8 mouse cellular contexts compared by ENCODE assay signal in the genomic region with DNA sequence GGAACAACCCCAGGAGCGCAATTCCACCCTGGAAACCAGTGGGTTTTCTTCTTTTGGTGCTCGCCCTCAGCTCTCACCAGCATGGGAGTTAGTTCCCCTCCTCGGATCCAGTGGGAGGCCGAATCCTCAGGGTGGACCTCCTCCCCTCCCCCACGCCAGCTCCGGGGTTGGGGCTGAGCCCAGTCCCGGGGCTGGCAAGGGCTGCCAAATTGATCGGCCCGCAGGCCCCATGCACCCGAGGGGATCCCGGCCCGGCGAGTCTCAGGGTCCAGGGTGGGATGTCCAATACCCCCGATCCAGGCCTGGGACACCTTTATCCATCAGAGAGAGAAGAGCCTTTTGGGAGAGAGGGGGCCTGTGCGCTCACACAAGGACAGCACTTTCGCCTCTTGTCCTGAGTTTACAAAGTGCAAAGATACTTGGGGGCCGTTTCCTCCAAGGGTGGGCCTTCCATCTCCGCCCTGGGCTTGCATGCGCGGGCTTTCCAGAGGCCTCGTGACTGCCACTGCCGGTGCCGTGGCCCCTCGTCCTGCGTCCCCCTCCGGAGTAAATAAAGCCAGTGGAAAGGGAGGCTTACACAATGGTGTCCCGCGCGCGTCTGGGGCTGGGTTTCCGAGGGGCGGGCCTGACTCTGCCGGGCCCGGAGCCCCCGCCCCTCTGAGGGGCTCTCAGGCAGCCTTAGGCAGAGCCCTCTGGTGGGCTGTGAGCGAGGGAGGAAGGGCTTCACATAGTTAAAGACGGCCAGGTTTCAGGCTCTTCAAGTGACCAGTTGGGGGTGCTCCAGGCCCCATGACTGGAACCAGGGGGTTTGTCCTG.
DNase-seq lines count a peak whose midpoint lies in the region; ATAC-seq lines count a peak whose summit lies in the region.

No protein-coding gene starts in this region.

- under 1% methylated on average over 37 of the region's 37 CpGs for WGBS in heart, embryonic 15.5 days
- 0% methylated on average over 37 of the region's 37 CpGs for WGBS in stomach, embryonic 14.5 days

- ATAC-seq in heart, embryonic 15.5 days (replicated peaks; ENCODE audit: insufficient number of reproducible peaks, insufficient read depth, low FRiP score, low read depth), result peak; percentile 28
- peak; percentile 63 for ATAC-seq in stomach, embryonic 14.5 days (ENCODE audit: insufficient number of reproducible peaks, insufficient read depth, low FRiP score, low read depth)

- H3K4me2 ChIP-seq in heart, embryonic 15.5 days, result peak overlapping the region; percentile 82
- peak overlapping the region; percentile 79 for H3K4me2 ChIP-seq in stomach, embryonic 14.5 days (replicated peaks; ENCODE audit: low read depth, low read length)

- DNase-seq in spleen, postnatal 4 days (ENCODE audit: low spot score in 2 of 2), result peak; percentile 31 to 68
- DNase-seq in spleen, adult 12 weeks (ENCODE audit: low spot score), result no peak
- peak; percentile 76 for DNase-seq in embryo, embryonic 11.5 days (ENCODE audit: low read depth, low spot score)
- DNase-seq in kidney, postnatal 36 days, result peak; percentile 48 to 66
- no peak for DNase-seq in layer of hippocampus, postnatal 14 days (ENCODE audit: low spot score in 2 of 2)

- H3K36me3 ChIP-seq in heart, embryonic 15.5 days, result no peaks in the 10 kb centered on the region
- H3K36me3 ChIP-seq in megakaryocyte, embryonic 14.5 days (replicated peaks; ENCODE audit: low read length), result no peaks in the 10 kb centered on the region
- no peaks in the 10 kb centered on the region; the same call in 1 of the 2 replicates for H3K36me3 ChIP-seq in stomach, embryonic 14.5 days (ENCODE audit: control insufficient read depth, insufficient read depth, low read length)

- no peaks in the 10 kb centered on the region for H3K9me3 ChIP-seq in heart, embryonic 15.5 days (replicated peaks)
- H3K9me3 ChIP-seq in megakaryocyte, embryonic 14.5 days, result no peaks in the 10 kb centered on the region
- H3K9me3 ChIP-seq in stomach, embryonic 14.5 days (ENCODE audit: control insufficient read depth, low read depth, low read length), result no peaks in the 10 kb centered on the region

- peaks cover 36% of the 10 kb centered on the region for H3K27me3 ChIP-seq in heart, embryonic 15.5 days
- peaks cover 78% of the 10 kb centered on the region for H3K27me3 ChIP-seq in megakaryocyte, embryonic 14.5 days (replicated peaks)
- no peaks in the 10 kb centered on the region for H3K27me3 ChIP-seq in stomach, embryonic 14.5 days (ENCODE audit: control insufficient read depth, insufficient read depth, low read length)

- peaks cover 72% of the 10 kb centered on the region for H3K4me1 ChIP-seq in heart, embryonic 15.5 days (replicated peaks)
- H3K4me1 ChIP-seq in megakaryocyte, embryonic 14.5 days, result peaks cover 78% of the 10 kb centered on the region
- H3K4me1 ChIP-seq in stomach, embryonic 14.5 days (ENCODE audit: control insufficient read depth, insufficient read depth, low read length), result peaks cover 54% of the 10 kb centered on the region

- peak overlapping the region; percentile 87 for H3K27ac ChIP-seq in heart, embryonic 15.5 days
- peak overlapping the region; percentile 88 for H3K27ac ChIP-seq in stomach, embryonic 14.5 days (ENCODE audit: low read length)

- H3K4me3 ChIP-seq in heart, embryonic 15.5 days, result peak overlapping the region; percentile 67
- peak overlapping the region; percentile 92 for H3K4me3 ChIP-seq in megakaryocyte, embryonic 14.5 days (replicated peaks)
- peak overlapping the region; percentile 73 for H3K4me3 ChIP-seq in stomach, embryonic 14.5 days (ENCODE audit: low read depth, low read length)

- H3K9ac ChIP-seq in heart, embryonic 15.5 days, result peak overlapping the region; percentile 74
- peak overlapping the region; percentile 76 for H3K9ac ChIP-seq in stomach, embryonic 14.5 days (replicated peaks; ENCODE audit: low read depth, low read length)

Comparison
In these comparisons a context has a peak if more than half of its experiments do, and no peak if none do; other contexts are left out.
1. DNase-seq: peak in spleen, postnatal 4 days (2 of 2), embryo, embryonic 11.5 days (single experiment) and kidney, postnatal 36 days (2 of 2); none in spleen, adult 12 weeks (single experiment) and layer of hippocampus, postnatal 14 days (0 of 2).
2. Peak in every context shown above with its lines, with median percentiles within 50 percentile points of each other: H3K4me3 ChIP-seq.